Mouse (Mus musculus) retina, embryonic 14.5 days (tissue): ENCODE measurements around the gene Gab1.

Experiments
- DNase-seq: peaks from one replicate; pipeline ENCODE4 v3.0.0-alpha.2; 2015; ENCODE audit warnings: low spot score

Gab1 gene

GRCm38 (mm10) chr8:80872688-80873087 is 7.6 kb downstream of the Gab1 start:
- no peak for DNase-seq

- DNase-seq = no peak
These were observed 8.9 kb downstream of the Gab1 start for GRCm38 (mm10) chr8:80871400-80871799.

GRCm38 (mm10) chr8:80870535-80871204 is 9.6 kb downstream of the Gab1 start:
- no peak for DNase-seq

- DNase-seq = peak; percentile 16
These were observed 10.4 kb downstream of the Gab1 start for GRCm38 (mm10) chr8:80869881-80870328.

- DNase-seq = no peak
These were observed 11.5 kb downstream of the Gab1 start for GRCm38 (mm10) chr8:80868801-80869323.

GRCm38 (mm10) chr8:80868006-80868702 is 12.2 kb downstream of the Gab1 start:
- no peak for DNase-seq

GRCm38 (mm10) chr8:80867598-80867997 is 12.7 kb downstream of the Gab1 start:
- no peak for DNase-seq

GRCm38 (mm10) chr8:80865181-80865784 is 15.0 kb downstream of the Gab1 start:
- no peak for DNase-seq

- DNase-seq = no peak
These were observed 16.9 kb downstream of the Gab1 start for GRCm38 (mm10) chr8:80863393-80863792.

- DNase-seq = no peak
These were observed 21.0 kb downstream of the Gab1 start for GRCm38 (mm10) chr8:80859180-80859775.

GRCm38 (mm10) chr8:80857851-80858367 is 22.4 kb downstream of the Gab1 start:
- DNase-seq = no peak

GRCm38 (mm10) chr8:80857128-80857527 is 23.2 kb downstream of the Gab1 start:
- no peak for DNase-seq

GRCm38 (mm10) chr8:80856606-80857005 is 23.7 kb downstream of the Gab1 start:
- DNase-seq = no peak

GRCm38 (mm10) chr8:80853622-80854021 is 26.7 kb downstream of the Gab1 start:
- no peak for DNase-seq

- DNase-seq = no peak
These were observed 27.1 kb downstream of the Gab1 start for GRCm38 (mm10) chr8:80853208-80853607.

- DNase-seq = no peak
These were observed 27.7 kb downstream of the Gab1 start for GRCm38 (mm10) chr8:80852412-80853165.

- DNase-seq = no peak
These were observed 28.7 kb downstream of the Gab1 start for GRCm38 (mm10) chr8:80851648-80852047.

- DNase-seq = no peak
These were observed 30.3 kb downstream of the Gab1 start for GRCm38 (mm10) chr8:80850013-80850412.

- DNase-seq = no peak
These were observed 31.7 kb downstream of the Gab1 start for GRCm38 (mm10) chr8:80848631-80849030.

GRCm38 (mm10) chr8:80847912-80848311 is 32.4 kb downstream of the Gab1 start:
- no peak for DNase-seq

GRCm38 (mm10) chr8:80845284-80845683 is 35.0 kb downstream of the Gab1 start:
- DNase-seq = no peak
